8 mouse cellular contexts compared by ENCODE assay signal in genomic region chr6:91472868-91473804, GRCm38 (mm10). TPM values are rescaled to one million over a fixed set of nuclear protein-coding genes. Genes with fewer than 3 reads are reported as not detected.
DNase-seq lines count a peak whose midpoint lies in the region; ATAC-seq lines count a peak whose summit lies in the region.

TSS of gene Chchd4 (minus strand) at chr6:91473546.
TSS of gene Tmem43 (plus strand) at chr6:91473703.

- ATAC-seq in heart, embryonic 13.5 days (ENCODE audit: extremely low read depth, insufficient number of reproducible peaks, low FRiP score, low TSS enrichment) = peak; percentile 93
- ATAC-seq in liver, embryonic 12.5 days = peak; percentile 98
- peak; percentile 97 for ATAC-seq in stomach, embryonic 15.5 days (ENCODE audit: insufficient read depth, low FRiP score, low read depth)

- DNase-seq in CD4-positive, CD25-positive, alpha-beta regulatory T cell, adult 2 months (ENCODE audit: low read depth, low spot score) = peak; percentile 98
- peak; percentile 96 for DNase-seq in fat pad, adult 2 months (ENCODE audit: extremely low read depth, low read depth, low spot score)
- DNase-seq in kidney, postnatal 10 days = peak; percentile 99
- peak; percentile 97 to 98 for DNase-seq in natural killer cell, adult 2 months (ENCODE audit: low spot score in 2 of 2)

- H3K27me3 ChIP-seq in heart, embryonic 13.5 days (replicated peaks) = no peaks in the 10 kb centered on the region
- no peaks in the 10 kb centered on the region for H3K27me3 ChIP-seq in liver, embryonic 12.5 days (replicated peaks)
- H3K27me3 ChIP-seq in stomach, embryonic 15.5 days (replicated peaks) = no peaks in the 10 kb centered on the region

- H3K4me1 ChIP-seq in brown adipose tissue, adult 24 weeks (ENCODE audit: control insufficient read depth, insufficient read depth, insufficient read length, low read length) = peaks cover 8% of the 10 kb centered on the region; the same call in 1 of the 2 replicates
- H3K4me1 ChIP-seq in heart, embryonic 13.5 days = peaks cover 22% of the 10 kb centered on the region
- peaks cover 42% of the 10 kb centered on the region for H3K4me1 ChIP-seq in liver, embryonic 12.5 days
- peaks cover 13% of the 10 kb centered on the region for H3K4me1 ChIP-seq in stomach, embryonic 15.5 days

- H3K9me3 ChIP-seq in heart, embryonic 13.5 days = no peaks in the 10 kb centered on the region
- no peaks in the 10 kb centered on the region for H3K9me3 ChIP-seq in liver, embryonic 12.5 days (replicated peaks)
- H3K9me3 ChIP-seq in stomach, embryonic 15.5 days = no peaks in the 10 kb centered on the region

- peak within 1 kb of the TSS; percentile 90 for H3K9ac ChIP-seq in heart, embryonic 13.5 days
- H3K9ac ChIP-seq in liver, embryonic 12.5 days = peak within 1 kb of the TSS; percentile 88
- H3K9ac ChIP-seq in stomach, embryonic 15.5 days = peak within 1 kb of the TSS; percentile 78

- peak within 1 kb of the TSS; percentile 82 for H3K4me3 ChIP-seq in brown adipose tissue, adult 24 weeks (ENCODE audit: insufficient read depth, low read depth, low read length)
- peak within 1 kb of the TSS; percentile 83 for H3K4me3 ChIP-seq in heart, embryonic 13.5 days
- H3K4me3 ChIP-seq in liver, embryonic 12.5 days = peak within 1 kb of the TSS; percentile 85
- H3K4me3 ChIP-seq in stomach, embryonic 15.5 days (replicated peaks) = peak within 1 kb of the TSS; percentile 76

- H3K36me3 ChIP-seq in heart, embryonic 13.5 days = peaks cover 40% of the 10 kb centered on the region
- H3K36me3 ChIP-seq in liver, embryonic 12.5 days = peaks cover 46% of the 10 kb centered on the region
- peaks cover 10% of the 10 kb centered on the region; the same call in 1 of the 2 replicates for H3K36me3 ChIP-seq in stomach, embryonic 15.5 days

- under 1% methylated on average over 74 of the region's 74 CpGs for WGBS in heart, embryonic 13.5 days
- under 1% methylated on average over 74 of the region's 74 CpGs for WGBS in liver, embryonic 12.5 days (ENCODE audit: insufficient replicate concordance)
- WGBS in stomach, embryonic 15.5 days = under 1% methylated on average over 74 of the region's 74 CpGs

- peak within 1 kb of the TSS; percentile 79 for H3K27ac ChIP-seq in brown adipose tissue, adult 24 weeks (replicated peaks; ENCODE audit: low read depth, low read length)
- H3K27ac ChIP-seq in heart, embryonic 13.5 days (replicated peaks) = peak within 1 kb of the TSS; percentile 86
- H3K27ac ChIP-seq in liver, embryonic 12.5 days = peak within 1 kb of the TSS; percentile 83
- H3K27ac ChIP-seq in stomach, embryonic 15.5 days = peak within 1 kb of the TSS; percentile 77

- H3K4me2 ChIP-seq in heart, embryonic 13.5 days = peak within 1 kb of the TSS; percentile 87
- H3K4me2 ChIP-seq in liver, embryonic 12.5 days = peak within 1 kb of the TSS; percentile 92
- peak within 1 kb of the TSS; percentile 74 for H3K4me2 ChIP-seq in stomach, embryonic 15.5 days

RNA-seq across cellular contexts. Expression of gene Chchd4, which starts in this region (rescaled TPM):
- 15.7 and 19.6 TPM in 2 replicates for polyA plus RNA-seq in brown adipose tissue, adult 24 weeks (2012; ENCODE audit: insufficient read depth, insufficient read length, missing spikeins)
- polyA plus RNA-seq in heart, embryonic 13.5 days (2015; fragmentation: Nextera tagmentation; extraction: Ambion mirVana) = 28.0 and 33.0 TPM in 2 replicates
- 26.5 and 31.5 TPM in 2 replicates for polyA plus RNA-seq in liver, embryonic 12.5 days (2016; fragmentation: Nextera tagmentation; extraction: Ambion mirVana)
- polyA plus RNA-seq in stomach, embryonic 15.5 days (2015; fragmentation: Nextera tagmentation; extraction: Ambion mirVana) = 25.9 and 29.7 TPM in 2 replicates

RNA-seq across cellular contexts. Expression of gene Tmem43, which starts in this region (rescaled TPM):
- 33.9 and 34.2 TPM in 2 replicates for polyA plus RNA-seq in brown adipose tissue, adult 24 weeks (2012; ENCODE audit: insufficient read depth, insufficient read length, missing spikeins)
- polyA plus RNA-seq in heart, embryonic 13.5 days (2015; fragmentation: Nextera tagmentation; extraction: Ambion mirVana) = 26.7 and 28.1 TPM in 2 replicates
- 17.3 and 18.2 TPM in 2 replicates for polyA plus RNA-seq in liver, embryonic 12.5 days (2016; fragmentation: Nextera tagmentation; extraction: Ambion mirVana)
- 45.8 and 46.9 TPM in 2 replicates for polyA plus RNA-seq in stomach, embryonic 15.5 days (2015; fragmentation: Nextera tagmentation; extraction: Ambion mirVana)

Comparison
In these comparisons a context has a peak if more than half of its experiments do, and no peak if none do; other contexts are left out.
1. Peak in every context shown above with its lines: DNase-seq, ATAC-seq, H3K4me3 ChIP-seq and H3K27ac ChIP-seq.